Mouse (Mus musculus) C2C12 (cell line): ENCODE results near the gene Alyref2.

Experiments
- CEBPB ChIP-seq: IDR thresholded peaks from one replicate; pipeline ENCODE4 v1.6.1; 2011; ENCODE audit warnings: low read depth, mild to moderate bottlenecking, control low read depth, moderate library complexity
- CTCF ChIP-seq: IDR thresholded peaks from one replicate; pipeline ENCODE4 v1.5.1; 2011; ENCODE audit not compliant: control insufficient read depth, insufficient read depth, insufficient read length
- FOSL1 ChIP-seq: IDR thresholded peaks from one replicate; pipeline ENCODE4 v1.8.0; 2011; ENCODE audit warnings: mild to moderate bottlenecking, low read length; ENCODE audit not compliant: poor library complexity, insufficient read depth, severe bottlenecking
- MAX ChIP-seq: IDR thresholded peaks from one replicate; pipeline ENCODE4 v1.6.1; 2011; ENCODE audit warnings: mild to moderate bottlenecking, control low read depth
- MYOD1 ChIP-seq: IDR thresholded peaks from one replicate; pipeline ENCODE4 v1.6.1; 2011; ENCODE audit warnings: low read depth; ENCODE audit not compliant: control insufficient read depth, insufficient read length
- USF1 ChIP-seq: IDR thresholded peaks from one replicate; pipeline ENCODE4 v1.6.1; 2011; ENCODE audit warnings: low read depth, mild to moderate bottlenecking, control low read depth, moderate library complexity

- TF ChIP-seq MAX (no peak), CTCF (no peak), USF1 (no peak), CEBPB (no peak), MYOD1 (no peak), FOSL1 (no peak)
Measured at GRCm38 (mm10) chr1:171531367-171531766, 28.1 kb downstream of the Alyref2 start.
